Mouse (Mus musculus) stomach, postnatal 0 days (tissue): Measurements from ENCODE around the gene Bcl11a.

Experiments
- CTCF ChIP-seq: IDR thresholded peaks from 2 replicates; pipeline ENCODE4 v1.5.1; 2016; ENCODE audit warnings: antibody characterized with exemption, low read depth, mild to moderate bottlenecking, moderate library complexity
- EP300 ChIP-seq: optimal IDR thresholded peaks from 2 replicates; pipeline ENCODE3; 2016; ENCODE audit warnings: antibody characterized with exemption

- no peak for TF ChIP-seq EP300
- TF ChIP-seq CTCF = no peak
Measured at GRCm38 (mm10) chr11:24081687-24082384, 4.0 kb downstream of the Bcl11a start.
